Mouse (Mus musculus) brain, embryonic 14.5 days (tissue): ENCODE data around the gene Mob3b.

Experiments used
- CTCF ChIP-seq: fragments of 200-500 bp; IDR thresholded peaks from 2 replicates; pipeline ENCODE4 v1.5.1; 2012; ENCODE audit warnings: inconsistent platforms, mild to moderate bottlenecking, moderate library complexity, borderline replicate concordance; ENCODE audit not compliant: insufficient read depth, insufficient read length; ENCODE audit errors: extremely low read depth
- POLR2A ChIP-seq: fragments of 200-500 bp; IDR thresholded peaks from 2 replicates; pipeline ENCODE4 v1.6.1; 2012; ENCODE audit warnings: mild to moderate bottlenecking, inconsistent platforms, borderline replicate concordance; ENCODE audit not compliant: poor library complexity, insufficient read depth, insufficient read length, severe bottlenecking; ENCODE audit errors: extremely low read depth

DNA sequence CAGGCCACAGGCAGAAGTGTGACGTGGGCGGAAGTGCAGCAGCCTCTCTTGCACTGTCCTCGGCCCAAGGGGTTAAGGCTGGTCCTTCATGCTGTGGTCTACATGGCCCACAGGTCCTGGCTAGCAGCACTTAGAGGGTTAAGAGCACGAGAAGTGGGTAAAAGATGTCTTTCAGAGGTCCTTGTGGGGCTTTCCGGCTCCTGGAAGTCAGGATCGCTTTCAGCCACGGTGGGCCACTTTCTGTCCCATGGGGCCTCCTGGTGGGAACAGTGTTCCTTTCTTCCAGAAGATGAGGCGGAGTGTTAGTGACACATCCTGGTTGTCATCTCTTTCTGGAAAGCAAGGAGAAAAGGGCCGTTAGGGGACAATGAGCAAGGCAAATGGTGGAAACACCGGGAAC, 203.6 kb downstream of the Mob3b start:
- TF ChIP-seq CTCF, result no peak
- no peak for TF ChIP-seq POLR2A
